Mouse (Mus musculus): Measurements from ENCODE around the gene Kbtbd6. TPM values are rescaled to one million over a fixed set of nuclear protein-coding genes. Genes with fewer than 3 reads are reported as not detected.
"Not testable (repeated sequence)": the region's sequence is repeated elsewhere in the genome, so short reads cannot be mapped to it uniquely, and the experiment has no call there.

Kbtbd6 gene
- polyA plus RNA-seq, 1 experiment = 0.05 TPM

DNA sequence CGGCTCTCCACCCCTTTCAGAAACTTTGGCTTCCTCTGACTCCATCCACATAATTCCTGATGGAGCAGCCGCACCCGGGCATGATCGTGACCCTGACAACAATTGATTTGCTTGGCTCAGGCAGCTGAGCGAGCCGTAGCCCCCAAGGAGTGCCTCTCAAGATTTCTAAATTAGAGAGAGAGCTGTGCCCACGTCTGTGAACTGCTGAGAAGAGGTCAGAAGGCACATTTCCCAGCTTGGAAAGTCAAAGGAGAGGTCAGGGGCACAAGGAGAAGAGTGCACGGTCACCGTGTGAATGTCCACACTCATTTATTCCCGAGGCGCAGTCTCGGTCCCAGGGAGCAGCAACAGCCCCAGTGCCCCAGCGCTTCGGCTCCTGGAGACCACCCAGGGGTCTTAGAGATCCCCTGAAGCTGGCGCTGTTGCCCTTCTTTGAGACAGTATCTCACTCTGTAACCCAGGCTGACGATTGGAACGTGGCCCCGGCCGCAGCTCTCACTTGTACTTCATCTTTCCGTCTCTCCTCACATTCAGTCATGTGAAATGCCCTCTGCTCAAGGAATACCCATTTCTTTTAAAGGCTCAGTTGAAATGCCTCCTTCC, 31.5 kb upstream of the Kbtbd6 start:
- no peak overlapping the region for H3K4me3 ChIP-seq
- H3ac ChIP-seq (ENCODE audit: control insufficient read depth, insufficient read length) = no peak overlapping the region
- no peaks in the 10 kb centered on the region for H3K79me2 ChIP-seq (ENCODE audit: control insufficient read depth, insufficient read depth)
- H3K27me3 ChIP-seq (ENCODE audit: control insufficient read depth, insufficient read depth, insufficient read length) = no peaks in the 10 kb centered on the region
- H3K36me3 ChIP-seq (ENCODE audit: control insufficient read depth, insufficient read depth) = no peaks in the 10 kb centered on the region
- H3K4me2 ChIP-seq (ENCODE audit: low read depth) = no peak overlapping the region
- no peak for TF ChIP-seq USF1 (IDR thresholded peaks at IDR 0.05; ENCODE audit: low read depth)

DNA sequence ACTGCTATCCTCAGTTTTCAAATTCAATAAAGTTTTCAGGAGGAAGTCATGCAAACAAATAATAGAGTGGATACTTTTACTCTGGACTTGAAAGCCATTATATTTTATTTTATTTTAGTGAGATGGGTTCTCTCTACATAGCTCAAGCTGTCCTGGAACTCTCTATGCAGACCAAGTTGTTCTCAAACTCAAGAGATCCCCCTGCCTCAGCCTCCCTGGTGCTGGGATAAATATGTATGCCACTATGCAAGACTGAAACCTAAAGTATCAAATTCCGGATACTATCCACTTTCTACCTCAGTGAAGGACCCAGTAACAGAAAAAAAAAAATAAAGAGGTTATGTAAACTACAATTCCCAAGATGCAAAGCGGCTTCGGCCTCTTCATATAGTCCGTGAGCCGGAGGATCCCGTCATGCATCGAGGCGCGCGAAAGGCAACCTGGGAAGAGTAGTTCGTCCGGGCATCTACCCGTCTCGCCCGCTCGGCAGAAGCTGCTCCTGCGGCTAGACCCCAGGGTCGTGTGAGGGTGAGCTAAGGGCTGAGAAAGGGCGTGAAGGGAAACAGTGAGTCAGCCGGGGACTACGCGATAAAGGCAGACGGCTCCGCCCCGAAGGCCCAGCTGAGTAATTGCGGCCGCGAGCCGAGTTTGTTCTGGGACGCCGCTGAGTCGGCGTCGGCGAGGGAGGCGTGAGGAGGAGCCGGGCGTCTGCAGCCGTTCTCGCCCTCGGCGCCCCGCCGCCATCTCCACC, 25.5 kb upstream of the Kbtbd6 start, which contains the start of gene Kbtbd7:
Gene Kbtbd7 (plus strand): TSS at position 533 of the 751 bp plus-strand sequence.
- no peaks in the 10 kb centered on the region for H3K79me2 ChIP-seq (ENCODE audit: control insufficient read depth, insufficient read depth)
- H3ac ChIP-seq (ENCODE audit: control insufficient read depth, insufficient read length) = no peak within 1 kb of the TSS
- H3K36me3 ChIP-seq (ENCODE audit: control insufficient read depth, insufficient read depth) = no peaks in the 10 kb centered on the region
- peak within 1 kb of the TSS; percentile 17 for H3K4me3 ChIP-seq
- peak within 1 kb of the TSS; percentile 58 for H3K4me2 ChIP-seq (ENCODE audit: low read depth)
- TF ChIP-seq SRF (IDR thresholded peaks at IDR 0.05; ENCODE audit: control insufficient read depth, insufficient read length, low read depth) (no peak), TCF12 (IDR thresholded peaks at IDR 0.05; ENCODE audit: insufficient read depth, poor library complexity, severe bottlenecking) (no peak), MYOD1 (IDR thresholded peaks at IDR 0.05; ENCODE audit: control insufficient read depth in 1 of 3, insufficient read length in 2 of 3, low read depth in 2 of 3) (no peak), MAX (IDR thresholded peaks at IDR 0.05; ENCODE audit: low read depth) (no peak), CEBPB (IDR thresholded peaks at IDR 0.05; ENCODE audit: insufficient read depth, poor library complexity, severe bottlenecking) (no peak), E2F4 (IDR thresholded peaks at IDR 0.05; ENCODE audit: insufficient read depth) (no peak), USF1 (IDR thresholded peaks at IDR 0.05; ENCODE audit: low read depth) (no peak), REST (IDR thresholded peaks at IDR 0.05; ENCODE audit: insufficient read depth, insufficient read length) (no peak), POLR2AphosphoS2 (IDR thresholded peaks at IDR 0.05; ENCODE audit: insufficient read length, low read depth) (no peak), MYOG (IDR thresholded peaks at IDR 0.05; ENCODE audit: control insufficient read depth in 1 of 3, insufficient read depth in 1 of 3, insufficient read length in 2 of 3, low read depth in 2 of 3) (no peak), TCF3 (IDR thresholded peaks at IDR 0.05; ENCODE audit: insufficient read length, low read depth) (no peak), POLR2A (IDR thresholded peaks at IDR 0.05; ENCODE audit: insufficient read length, low read depth) (no peak)
- H3K27me3 ChIP-seq (ENCODE audit: control insufficient read depth, insufficient read depth, insufficient read length) = no peaks in the 10 kb centered on the region

DNA sequence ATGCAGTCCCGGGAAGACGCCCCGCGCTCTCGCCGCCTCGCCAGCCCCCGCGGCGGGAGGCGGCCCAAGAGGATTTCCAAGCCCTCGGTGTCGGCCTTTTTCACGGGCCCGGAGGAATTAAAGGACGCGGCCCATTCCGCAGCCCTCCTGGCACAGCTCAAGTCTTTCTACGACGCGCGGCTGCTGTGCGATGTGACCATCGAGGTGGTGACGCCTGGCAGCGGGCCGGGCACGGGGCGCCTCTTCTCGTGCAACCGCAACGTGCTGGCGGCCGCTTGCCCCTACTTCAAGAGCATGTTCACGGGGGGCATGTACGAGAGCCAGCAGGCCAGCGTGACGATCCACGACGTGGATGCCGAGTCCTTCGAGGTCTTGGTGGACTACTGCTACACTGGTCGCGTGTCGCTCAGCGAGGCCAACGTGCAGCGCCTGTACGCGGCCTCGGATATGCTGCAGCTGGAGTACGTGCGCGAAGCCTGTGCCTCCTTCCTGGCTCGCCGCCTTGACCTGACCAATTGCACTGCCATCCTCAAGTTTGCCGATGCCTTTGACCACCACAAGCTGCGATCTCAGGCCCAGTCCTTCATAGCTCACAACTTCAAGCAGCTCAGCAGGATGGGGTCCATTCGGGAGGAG, 24.8 kb upstream of the Kbtbd6 start:
- H3K4me2 ChIP-seq (ENCODE audit: low read depth); H3K36me3 ChIP-seq (ENCODE audit: control insufficient read depth, insufficient read depth); H3K27me3 ChIP-seq (ENCODE audit: control insufficient read depth, insufficient read depth, insufficient read length); H3ac ChIP-seq (ENCODE audit: control insufficient read depth, insufficient read length); H3K79me2 ChIP-seq (ENCODE audit: control insufficient read depth, insufficient read depth): not testable (repeated sequence)
- H3K4me3 ChIP-seq = peak overlapping the region; percentile 17

DNA sequence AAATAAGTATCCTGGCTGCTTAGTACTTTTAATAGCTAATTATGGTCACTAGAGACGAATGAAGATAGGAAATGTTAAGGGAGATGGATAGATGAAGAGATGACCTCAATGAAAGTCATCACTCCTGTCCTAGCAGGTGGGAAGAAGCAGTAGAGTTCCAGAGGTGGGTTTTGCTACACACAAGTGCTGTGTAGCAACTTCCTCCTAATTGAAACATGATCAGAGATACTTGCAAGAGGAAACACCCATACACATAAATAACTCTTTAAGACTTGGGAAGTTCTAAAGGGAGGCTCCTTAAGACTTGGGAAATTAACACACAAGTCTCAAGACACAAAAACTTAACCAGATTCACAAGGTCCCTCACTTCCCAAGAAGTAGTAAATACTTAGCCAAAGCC, 17.6 kb upstream of the Kbtbd6 start:
- Histone ChIP-seq H3K79me2 (ENCODE audit: control insufficient read depth, insufficient read depth) (no peaks in the 10 kb centered on the region), H3K4me3 (no peak overlapping the region), H3K36me3 (ENCODE audit: control insufficient read depth, insufficient read depth) (no peaks in the 10 kb centered on the region), H3K27me3 (ENCODE audit: control insufficient read depth, insufficient read depth, insufficient read length) (no peaks in the 10 kb centered on the region), H3K4me2 (ENCODE audit: low read depth) (no peak overlapping the region), H3ac (ENCODE audit: control insufficient read depth, insufficient read length) (no peak overlapping the region)
- no peak for TF ChIP-seq TCF3 (IDR thresholded peaks at IDR 0.05; ENCODE audit: insufficient read length, low read depth)
- no peak for TF ChIP-seq CEBPB (IDR thresholded peaks at IDR 0.05; ENCODE audit: insufficient read depth, poor library complexity, severe bottlenecking)
- no peak for TF ChIP-seq MYOD1 (IDR thresholded peaks at IDR 0.05; ENCODE audit: control insufficient read depth in 1 of 3, insufficient read length in 2 of 3, low read depth in 2 of 3)
- no peak for TF ChIP-seq POLR2A (IDR thresholded peaks at IDR 0.05; ENCODE audit: insufficient read length, low read depth)
- TF ChIP-seq MAX (IDR thresholded peaks at IDR 0.05; ENCODE audit: low read depth) = no peak
- TF ChIP-seq SRF (IDR thresholded peaks at IDR 0.05; ENCODE audit: control insufficient read depth, insufficient read length, low read depth) = no peak
- no peak for TF ChIP-seq MYOG (IDR thresholded peaks at IDR 0.05; ENCODE audit: control insufficient read depth in 1 of 3, insufficient read depth in 1 of 3, insufficient read length in 2 of 3, low read depth in 2 of 3)
- TF ChIP-seq TCF12 (IDR thresholded peaks at IDR 0.05; ENCODE audit: insufficient read depth, poor library complexity, severe bottlenecking) = no peak
- TF ChIP-seq POLR2AphosphoS2 (IDR thresholded peaks at IDR 0.05; ENCODE audit: insufficient read length, low read depth) = no peak
- no peak for TF ChIP-seq USF1 (IDR thresholded peaks at IDR 0.05; ENCODE audit: low read depth)
- no peak for TF ChIP-seq REST (IDR thresholded peaks at IDR 0.05; ENCODE audit: insufficient read depth, insufficient read length)
- no peak for TF ChIP-seq E2F4 (IDR thresholded peaks at IDR 0.05; ENCODE audit: insufficient read depth)

DNA sequence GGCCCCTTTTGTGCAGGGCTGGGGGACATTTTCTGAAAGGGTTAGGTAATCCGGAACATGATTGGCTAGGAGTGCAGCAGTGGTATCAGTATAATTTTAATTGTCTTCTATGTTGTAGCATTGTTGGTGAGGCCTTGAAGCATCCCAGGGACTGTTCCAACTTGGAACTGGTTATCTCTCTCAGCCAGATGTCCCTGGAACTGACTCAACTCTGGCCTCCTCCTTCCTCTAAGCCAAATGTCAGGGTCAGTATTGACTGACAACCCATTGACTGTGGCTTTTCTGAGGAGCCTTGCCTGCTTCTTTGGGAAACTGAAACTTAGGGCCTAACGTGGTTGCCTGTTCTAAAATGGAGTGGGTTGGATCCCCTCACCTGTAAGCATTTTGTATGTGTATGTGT, 11.0 kb upstream of the Kbtbd6 start:
- no peak overlapping the region for H3ac ChIP-seq (ENCODE audit: control insufficient read depth, insufficient read length)
- no peak for TF ChIP-seq TCF12 (IDR thresholded peaks at IDR 0.05; ENCODE audit: insufficient read depth, poor library complexity, severe bottlenecking)
- TF ChIP-seq CEBPB (IDR thresholded peaks at IDR 0.05; ENCODE audit: insufficient read depth, poor library complexity, severe bottlenecking) = no peak
- no peak for TF ChIP-seq E2F4 (IDR thresholded peaks at IDR 0.05; ENCODE audit: insufficient read depth)
- no peak for TF ChIP-seq MAX (IDR thresholded peaks at IDR 0.05; ENCODE audit: low read depth)
- H3K4me2 ChIP-seq (ENCODE audit: low read depth) = no peak overlapping the region
- H3K4me3 ChIP-seq = no peak overlapping the region
- no peaks in the 10 kb centered on the region for H3K27me3 ChIP-seq (ENCODE audit: control insufficient read depth, insufficient read depth, insufficient read length)
- H3K36me3 ChIP-seq (ENCODE audit: control insufficient read depth, insufficient read depth) = no peaks in the 10 kb centered on the region
- no peaks in the 10 kb centered on the region for H3K79me2 ChIP-seq (ENCODE audit: control insufficient read depth, insufficient read depth)
